Mouse (Mus musculus) hindbrain, embryonic 12.5 days (tissue): ENCODE results near the gene Ldha. TPM values are rescaled to one million over a fixed set of nuclear protein-coding genes. Genes with fewer than 3 reads are reported as not detected.
"Not testable (repeated sequence)": the region's sequence is repeated elsewhere in the genome, so short reads cannot be mapped to it uniquely, and the experiment has no call there.

ENCODE experiments used
- ATAC-seq: fragments of 200-750 bp; cut with Nextera tagmentation; 2 replicates; pipeline ENCODE4 v1.8.0; 2017; ENCODE audit warnings: moderate TSS enrichment; ENCODE audit not compliant: low FRiP score
- H3K27ac ChIP-seq: fragments of 300-500 bp; sonication (generic); 2 replicates; pipeline ENCODE4 v1.5.1; 2016; ENCODE audit warnings: mild to moderate bottlenecking
- H3K27me3 ChIP-seq: fragments of 300-500 bp; sonication (generic); 2 replicates; pipeline ENCODE4 v1.6.1; 2016; ENCODE audit warnings: mild to moderate bottlenecking
- H3K36me3 ChIP-seq: fragments of 300-500 bp; sonication (generic); 2 replicates; pipeline ENCODE4 v1.6.1; 2016; ENCODE audit warnings: mild to moderate bottlenecking
- H3K4me1 ChIP-seq: fragments of 300-500 bp; sonication (generic); 2 replicates; pipeline ENCODE4 v1.6.1; 2016
- H3K4me2 ChIP-seq: fragments of 300-500 bp; sonication (generic); replicated peaks from 2 replicates; pipeline ENCODE4 v1.6.1; 2016; ENCODE audit warnings: mild to moderate bottlenecking
- H3K4me3 ChIP-seq: fragments of 300-500 bp; sonication (generic); 2 replicates; pipeline ENCODE4 v1.5.1; 2016; ENCODE audit warnings: mild to moderate bottlenecking
- H3K9ac ChIP-seq: fragments of 300-500 bp; sonication (generic); 2 replicates; pipeline ENCODE4 v1.6.1; 2016; ENCODE audit warnings: mild to moderate bottlenecking, moderate library complexity
- H3K9me3 ChIP-seq: fragments of 300-500 bp; sonication (generic); replicated peaks from 2 replicates; pipeline ENCODE4 v1.6.1; 2016; ENCODE audit warnings: mild to moderate bottlenecking
- WGBS: fragments of 180-500 bp; shearing (Covaris S2); methylation state at CpG from one replicate; pipeline ENCODE4 v1.1.7; 2016; 5-methylcytosine and 5-hydroxymethylcytosine counted together
- polyA plus RNA-seq: library from polyadenylated mRNA; unstranded; fragments of >200 nt; fragmentation: Nextera tagmentation; extraction: Ambion mirVana; gene quantifications from 2 replicates; pipeline ENCODE4 v1.2.1, GENCODE M21; 2016

Ldha gene
- polyA plus RNA-seq, 1 experiment from 2014 or later: 900 TPM

DNA sequence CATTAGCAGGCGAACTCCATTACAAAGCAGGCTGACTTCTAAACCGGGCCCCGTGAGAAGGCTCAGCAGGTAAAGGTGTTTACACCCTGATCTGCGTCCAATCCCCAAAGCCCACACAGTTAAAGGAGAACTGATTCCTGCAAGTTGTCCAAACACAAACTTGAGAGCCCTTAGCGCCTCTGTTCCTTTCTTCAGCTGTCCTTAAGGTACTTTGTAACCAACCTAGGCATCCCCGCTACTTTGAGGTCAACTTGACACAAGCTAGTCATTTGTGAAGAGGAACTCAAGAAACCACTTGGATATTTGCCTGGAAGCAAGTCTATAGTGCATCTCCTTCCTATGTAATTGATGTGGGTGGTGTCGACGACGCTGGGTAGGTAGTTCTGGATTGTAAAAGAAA lies 16.2 kb downstream of the Ldha start:
- no peaks in the 10 kb centered on the region for H3K9me3 ChIP-seq
- H3K9ac ChIP-seq: no peak overlapping the region
- H3K4me2 ChIP-seq: no peak overlapping the region
- H3K27me3 ChIP-seq: no peaks in the 10 kb centered on the region
- no peaks in the 10 kb centered on the region for H3K4me1 ChIP-seq
- peaks cover 34% of the 10 kb centered on the region for H3K36me3 ChIP-seq
- ATAC-seq: no peak
- H3K27ac ChIP-seq: no peak overlapping the region
- 76% methylated on average over 9 of the region's 9 CpGs for WGBS
- no peak overlapping the region for H3K4me3 ChIP-seq

DNA sequence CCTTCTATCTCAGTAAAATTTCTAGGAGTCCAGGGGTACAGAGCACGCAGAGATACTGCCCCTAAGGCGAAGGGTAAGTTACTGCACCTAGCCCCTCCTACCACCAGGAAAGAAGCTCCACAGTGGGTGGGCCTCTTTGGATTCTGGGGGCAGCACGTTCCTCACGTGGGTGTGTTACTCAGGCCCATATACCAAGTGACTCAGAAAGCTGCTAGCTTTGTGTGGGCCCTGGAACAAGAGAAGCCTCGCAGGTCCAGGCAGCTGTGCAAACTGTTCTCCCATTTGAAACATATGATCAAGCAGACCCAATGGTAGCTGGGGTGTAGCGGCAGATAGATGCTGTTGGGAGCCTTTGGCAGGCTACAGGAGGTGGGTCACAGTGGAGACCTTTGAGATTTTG lies 17.8 kb downstream of the Ldha start:
- Histone ChIP-seq H3K36me3 (peaks cover 19% of the 10 kb centered on the region), H3K27ac (no peak overlapping the region), H3K9ac (no peak overlapping the region), H3K9me3 (no peaks in the 10 kb centered on the region), H3K27me3 (no peaks in the 10 kb centered on the region), H3K4me1 (no peaks in the 10 kb centered on the region), H3K4me3 (no peak overlapping the region), H3K4me2 (no peak overlapping the region)
- no peak for ATAC-seq
- 63% methylated on average over 6 of the region's 6 CpGs for WGBS

GRCm38 (mm10) chr7:46860996-46861395 lies 19.7 kb downstream of the Ldha start, which contains the start of gene Ldhc:
Gene Ldhc (plus strand): TSS chr7:46861203.
- ATAC-seq: no peak

DNA sequence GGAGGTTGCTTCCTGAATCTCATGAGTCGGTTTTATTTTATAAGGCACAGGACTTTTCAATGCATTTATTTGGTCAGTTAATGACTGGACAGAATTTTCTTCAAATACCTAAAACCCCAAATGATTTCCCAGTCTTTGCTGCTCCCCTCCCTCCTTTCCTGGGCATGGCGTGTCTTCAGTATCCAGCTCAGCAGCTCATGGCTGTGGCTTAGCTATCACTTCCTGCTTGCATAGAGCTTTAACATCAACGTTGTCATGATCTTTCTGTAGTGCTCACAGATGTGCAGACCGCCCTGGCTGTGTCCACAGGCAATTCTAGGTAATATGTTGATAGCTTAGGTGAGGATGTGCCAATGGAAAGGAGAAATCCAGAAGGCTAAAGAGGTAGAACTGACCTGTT lies 30.7 kb downstream of the Ldha start:
- WGBS: 83% methylated on average over 4 of the region's 4 CpGs
- Histone ChIP-seq H3K36me3 (no peaks in the 10 kb centered on the region), H3K4me1 (no peaks in the 10 kb centered on the region), H3K9me3 (no peaks in the 10 kb centered on the region), H3K27me3 (no peaks in the 10 kb centered on the region), H3K4me2 (no peak overlapping the region), H3K4me3 (no peak overlapping the region), H3K27ac (no peak overlapping the region), H3K9ac (no peak overlapping the region)
- no peak for ATAC-seq

More at GRCm38 (mm10) chr7:46860996-46861395, 19.7 kb downstream of the Ldha start, which contains the start of gene Ldhc:
- Histone ChIP-seq H3K27ac (no peak within 1 kb of the TSS), H3K4me1 (no peaks in the 10 kb centered on the region), H3K4me3 (no peak within 1 kb of the TSS), H3K9me3 (no peaks in the 10 kb centered on the region), H3K27me3 (no peaks in the 10 kb centered on the region), H3K36me3 (no peaks in the 10 kb centered on the region), H3K4me2 (no peak within 1 kb of the TSS), H3K9ac (no peak within 1 kb of the TSS)
- 38% methylated on average over 10 of the region's 10 CpGs for WGBS

DNA sequence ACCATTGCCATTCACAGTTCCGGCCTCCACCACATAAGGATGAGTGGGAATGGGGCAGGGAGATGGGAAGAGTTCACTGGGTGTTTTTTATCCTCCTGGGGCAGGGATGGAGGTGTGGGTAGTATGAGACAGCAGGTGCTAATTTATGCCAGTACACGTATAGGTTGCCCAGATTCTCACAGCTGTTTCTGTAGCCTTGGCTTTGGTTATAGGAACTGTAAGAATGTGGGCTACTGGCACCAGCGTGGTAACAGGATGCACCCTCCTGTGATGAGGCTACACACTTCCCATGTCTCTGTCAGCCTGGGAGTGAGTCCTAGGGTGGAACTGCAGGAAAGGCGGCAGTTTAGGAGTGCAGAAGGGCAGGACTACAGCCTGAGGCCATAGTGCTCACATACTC lies 35.6 kb downstream of the Ldha start:
- no peak overlapping the region for H3K27ac ChIP-seq
- H3K36me3 ChIP-seq: 0 out of 2 replicates have a peak, but pooled peaks cover 4% of the 10 kb centered on the region
- no peak overlapping the region for H3K4me3 ChIP-seq
- WGBS: 64% methylated on average over 4 of the region's 4 CpGs
- no peak overlapping the region for H3K9ac ChIP-seq
- ATAC-seq: no peak
- no peaks in the 10 kb centered on the region for H3K9me3 ChIP-seq
- H3K4me2 ChIP-seq: no peak overlapping the region
- no peaks in the 10 kb centered on the region for H3K27me3 ChIP-seq
- no peaks in the 10 kb centered on the region for H3K4me1 ChIP-seq

DNA sequence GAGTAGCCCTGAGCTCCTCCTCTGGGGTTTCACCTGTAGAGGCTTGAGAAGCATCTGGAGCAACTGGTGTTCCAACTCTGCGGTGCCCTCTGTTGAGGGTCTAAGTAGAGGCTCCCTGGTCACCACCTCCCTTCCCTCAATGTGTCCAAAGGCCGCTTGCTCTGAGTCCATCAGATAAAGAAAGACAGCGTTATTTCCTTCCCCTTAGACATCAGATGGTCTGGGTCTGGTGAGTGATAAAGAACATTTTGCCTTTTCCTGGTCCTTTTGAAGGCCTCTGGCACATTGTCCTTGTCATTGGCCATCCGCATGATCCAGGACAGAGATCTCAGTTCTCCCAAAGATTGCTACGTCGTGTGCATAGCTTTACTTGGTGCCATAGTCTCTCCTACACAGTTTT lies 36.0 kb downstream of the Ldha start:
- 80% methylated on average over 6 of the region's 6 CpGs for WGBS
- H3K36me3 ChIP-seq: 0 out of 2 replicates have a peak, but pooled peaks cover 4% of the 10 kb centered on the region
- ATAC-seq: no peak

DNA sequence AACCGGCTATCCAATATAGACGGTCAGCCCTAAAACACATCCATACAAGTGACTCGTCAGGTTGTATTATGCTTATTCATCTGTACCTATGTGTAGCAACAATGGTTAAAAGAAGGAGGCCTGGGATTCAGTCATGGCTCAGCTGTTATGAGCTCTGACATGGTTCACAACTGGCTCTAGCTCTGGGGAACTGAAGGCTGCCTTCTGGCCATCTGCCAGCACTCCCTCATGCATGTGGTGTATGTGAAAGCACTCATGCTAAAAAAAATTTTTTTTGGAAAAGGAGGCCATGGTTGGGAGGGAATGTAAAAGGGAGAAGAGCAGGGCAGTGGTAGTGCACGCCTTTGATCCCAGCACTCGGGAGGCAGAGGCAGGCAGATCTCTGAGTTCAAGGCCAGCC lies 38.6 kb downstream of the Ldha start:
- Histone ChIP-seq H3K4me3 (no peak overlapping the region), H3K36me3 (peaks cover 5% of the 10 kb centered on the region; the same call in 1 of the 2 replicates), H3K4me1 (no peaks in the 10 kb centered on the region), H3K27me3 (no peaks in the 10 kb centered on the region), H3K9ac (no peak overlapping the region), H3K27ac (no peak overlapping the region), H3K9me3 (no peaks in the 10 kb centered on the region), H3K4me2 (no peak overlapping the region)
- ATAC-seq: no peak
- 95% methylated on average over 5 of the region's 5 CpGs for WGBS

More for the DNA sequence above, 36.0 kb downstream of the Ldha start:
- no peaks in the 10 kb centered on the region for H3K9me3 ChIP-seq
- no peak overlapping the region for H3K9ac ChIP-seq
- H3K27ac ChIP-seq: no peak overlapping the region
- no peaks in the 10 kb centered on the region for H3K4me1 ChIP-seq
- H3K4me3 ChIP-seq: no peak overlapping the region
- H3K27me3 ChIP-seq: no peaks in the 10 kb centered on the region
- H3K4me2 ChIP-seq: no peak overlapping the region

GRCm38 (mm10) chr7:46880992-46881391 lies 39.7 kb downstream of the Ldha start:
- Histone ChIP-seq H3K36me3 (peaks cover 17% of the 10 kb centered on the region), H3K9ac (no peak overlapping the region), H3K4me2 (no peak overlapping the region), H3K27me3 (no peaks in the 10 kb centered on the region), H3K4me1 (no peaks in the 10 kb centered on the region), H3K9me3 (no peaks in the 10 kb centered on the region), H3K4me3 (no peak overlapping the region), H3K27ac (no peak overlapping the region)
- 73% methylated on average over 2 of the region's 2 CpGs for WGBS
- ATAC-seq: no peak

DNA sequence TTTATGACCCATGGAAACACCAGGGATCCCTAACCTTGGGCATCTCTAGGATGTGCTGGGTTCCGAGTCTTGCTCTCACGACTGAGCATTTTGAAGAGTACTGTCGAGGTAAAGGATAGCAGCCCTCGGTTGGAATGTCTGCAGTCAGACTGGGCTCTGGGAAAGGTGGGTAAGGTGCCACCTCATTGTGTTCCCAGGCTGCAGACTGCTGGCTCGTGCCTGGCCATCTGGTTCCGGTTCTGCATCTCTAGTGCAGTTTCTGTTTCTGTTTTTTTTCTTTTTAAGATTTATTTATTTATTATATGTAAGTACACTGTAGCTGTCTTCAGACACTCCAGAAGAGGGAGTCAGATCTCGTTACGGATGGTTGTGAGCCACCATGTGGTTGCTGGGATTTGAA lies 40.7 kb downstream of the Ldha start:
- not testable (repeated sequence) for H3K27ac ChIP-seq, H3K4me3 ChIP-seq, H3K4me2 ChIP-seq, H3K27me3 ChIP-seq, H3K9ac ChIP-seq, H3K4me1 ChIP-seq, H3K9me3 ChIP-seq, ATAC-seq
- 85% methylated on average over 8 of the region's 8 CpGs for WGBS
- peaks cover 26% of the 10 kb centered on the region for H3K36me3 ChIP-seq

GRCm38 (mm10) chr7:46883304-46883703 lies 42.0 kb downstream of the Ldha start:
- Histone ChIP-seq H3K4me2 (no peak overlapping the region), H3K4me1 (no peaks in the 10 kb centered on the region), H3K27ac (no peak overlapping the region), H3K9ac (no peak overlapping the region), H3K9me3 (no peaks in the 10 kb centered on the region), H3K4me3 (no peak overlapping the region), H3K27me3 (no peaks in the 10 kb centered on the region), H3K36me3 (peaks cover 37% of the 10 kb centered on the region)
- ATAC-seq: no peak
- 89% methylated on average over 3 of the region's 3 CpGs for WGBS

- Histone ChIP-seq H3K4me1 (no peaks in the 10 kb centered on the region), H3K9ac (no peak overlapping the region), H3K4me2 (no peak overlapping the region), H3K4me3 (no peak overlapping the region), H3K27me3 (no peaks in the 10 kb centered on the region), H3K27ac (no peak overlapping the region), H3K36me3 (peaks cover 76% of the 10 kb centered on the region), H3K9me3 (no peaks in the 10 kb centered on the region)
- ATAC-seq: no peak
- 94% methylated on average over 3 of the region's 3 CpGs for WGBS
These were observed 54.2 kb downstream of the Ldha start for GRCm38 (mm10) chr7:46895511-46895910.

- H3K4me1 ChIP-seq: no peaks in the 10 kb centered on the region
- H3K27ac ChIP-seq: no peak overlapping the region
- H3K27me3 ChIP-seq: no peaks in the 10 kb centered on the region
- H3K9me3 ChIP-seq: no peaks in the 10 kb centered on the region
- H3K9ac ChIP-seq: no peak overlapping the region
- ATAC-seq: no peak
- H3K36me3 ChIP-seq: peaks cover 68% of the 10 kb centered on the region
- 88% methylated on average over 3 of the region's 3 CpGs for WGBS
- H3K4me2 ChIP-seq: no peak overlapping the region
- H3K4me3 ChIP-seq: no peak overlapping the region
These were observed 58.1 kb downstream of the Ldha start for GRCm38 (mm10) chr7:46899343-46899742.
